Mouse (Mus musculus): ENCODE data around the gene Fgfr3. TPM values are rescaled to one million over a fixed set of nuclear protein-coding genes. Genes with fewer than 3 reads are reported as not detected.

Gene Fgfr3
- total and polyA plus RNA-seq, 2 experiments from 2014 or later = 24.5 to 81.6 TPM

GRCm38 (mm10) chr5:33681611-33682388 lies 39.7 kb upstream of the Fgfr3 start:
- 78% methylated on average over 15 of the region's 15 CpGs for WGBS
- ATAC-seq (ENCODE audit: low FRiP score) (no peak), DNase-seq (ENCODE audit: low spot score) (no peak)
- no peak overlapping the region for H3K27ac ChIP-seq (ENCODE audit: low read depth, low read length)
- H3K4me3 ChIP-seq (ENCODE audit: low read depth, low read length) = no peak overlapping the region
- no peaks in the 10 kb centered on the region for H3K36me3 ChIP-seq (ENCODE audit: insufficient read depth, low read length)
- no peak overlapping the region for H3K9ac ChIP-seq (replicated peaks; ENCODE audit: low read length, poor library complexity, severe bottlenecking)
- H3K4me1 ChIP-seq (ENCODE audit: insufficient read depth, low read length) = no peaks in the 10 kb centered on the region
- no peaks in the 10 kb centered on the region for H3K9me3 ChIP-seq (ENCODE audit: low read length)
- H3K4me2 ChIP-seq (ENCODE audit: low read depth, low read length, poor library complexity, severe bottlenecking) = no peak overlapping the region
- peaks cover 3% of the 10 kb centered on the region; the same call in 1 of the 2 replicates for H3K27me3 ChIP-seq (ENCODE audit: insufficient read depth, low read length)
- no peak for TF ChIP-seq CTCF (IDR thresholded peaks at IDR 0.05)

GRCm38 (mm10) chr5:33682963-33683362 lies 38.5 kb upstream of the Fgfr3 start:
- Histone ChIP-seq H3K4me1 (ENCODE audit: insufficient read depth, low read length) (no peaks in the 10 kb centered on the region), H3K4me2 (ENCODE audit: low read depth, low read length, poor library complexity, severe bottlenecking) (no peak overlapping the region), H3K9ac (replicated peaks; ENCODE audit: low read length, poor library complexity, severe bottlenecking) (no peak overlapping the region), H3K36me3 (ENCODE audit: insufficient read depth, low read length) (no peaks in the 10 kb centered on the region), H3K27me3 (ENCODE audit: insufficient read depth, low read length) (peaks cover 3% of the 10 kb centered on the region; the same call in 1 of the 2 replicates), H3K27ac (ENCODE audit: low read depth, low read length) (no peak overlapping the region), H3K4me3 (ENCODE audit: low read depth, low read length) (no peak overlapping the region), H3K9me3 (ENCODE audit: low read length) (no peaks in the 10 kb centered on the region)
- TF ChIP-seq CTCF (IDR thresholded peaks at IDR 0.05) = no peak
- ATAC-seq (ENCODE audit: low FRiP score) = no peak
- 72% methylated on average over 4 of the region's 4 CpGs for WGBS
- no peak for DNase-seq (ENCODE audit: low spot score)

GRCm38 (mm10) chr5:33683897-33684652 lies 37.4 kb upstream of the Fgfr3 start:
- 45% methylated on average over 7 of the region's 7 CpGs for WGBS

GRCm38 (mm10) chr5:33684932-33685331 lies 36.5 kb upstream of the Fgfr3 start:
- no peak for TF ChIP-seq CTCF (IDR thresholded peaks at IDR 0.05)
- Histone ChIP-seq H3K27ac (ENCODE audit: low read depth, low read length) (no peak overlapping the region), H3K4me1 (ENCODE audit: insufficient read depth, low read length) (no peaks in the 10 kb centered on the region; the same call in 1 of the 2 replicates), H3K9ac (replicated peaks; ENCODE audit: low read length, poor library complexity, severe bottlenecking) (no peak overlapping the region), H3K9me3 (ENCODE audit: low read length) (no peaks in the 10 kb centered on the region), H3K36me3 (ENCODE audit: insufficient read depth, low read length) (no peaks in the 10 kb centered on the region), H3K27me3 (ENCODE audit: insufficient read depth, low read length) (peaks cover 3% of the 10 kb centered on the region), H3K4me3 (ENCODE audit: low read depth, low read length) (no peak overlapping the region), H3K4me2 (ENCODE audit: low read depth, low read length, poor library complexity, severe bottlenecking) (no peak overlapping the region)
- DNase-seq (ENCODE audit: low spot score) (no peak), ATAC-seq (ENCODE audit: low FRiP score) (no peak)
- WGBS = 90% methylated on average over 4 of the region's 4 CpGs

More at GRCm38 (mm10) chr5:33683897-33684652, 37.4 kb upstream of the Fgfr3 start:
- Histone ChIP-seq H3K4me3 (ENCODE audit: low read depth, low read length) (no peak overlapping the region), H3K4me2 (ENCODE audit: low read depth, low read length, poor library complexity, severe bottlenecking) (no peak overlapping the region), H3K36me3 (ENCODE audit: insufficient read depth, low read length) (no peaks in the 10 kb centered on the region), H3K4me1 (ENCODE audit: insufficient read depth, low read length) (no peaks in the 10 kb centered on the region), H3K27me3 (ENCODE audit: insufficient read depth, low read length) (peaks cover 3% of the 10 kb centered on the region), H3K9me3 (ENCODE audit: low read length) (no peaks in the 10 kb centered on the region), H3K27ac (ENCODE audit: low read depth, low read length) (no peak overlapping the region), H3K9ac (replicated peaks; ENCODE audit: low read length, poor library complexity, severe bottlenecking) (no peak overlapping the region)
- TF ChIP-seq CTCF (IDR thresholded peaks at IDR 0.05) = peak; percentile 73
- ATAC-seq (ENCODE audit: low FRiP score) (peak; percentile 56; the same call in 1 of the 2 replicates), DNase-seq (ENCODE audit: low spot score) (peak; percentile 80)

GRCm38 (mm10) chr5:33687142-33687541 lies 34.3 kb upstream of the Fgfr3 start:
- no peak for ATAC-seq (ENCODE audit: low FRiP score)
- 77% methylated on average over 4 of the region's 4 CpGs for WGBS
- no peak for TF ChIP-seq CTCF (IDR thresholded peaks at IDR 0.05)

More at GRCm38 (mm10) chr5:33687142-33687541, 34.3 kb upstream of the Fgfr3 start:
- H3K9ac ChIP-seq (replicated peaks; ENCODE audit: low read length, poor library complexity, severe bottlenecking) = no peak overlapping the region
- H3K9me3 ChIP-seq (ENCODE audit: low read length) = no peaks in the 10 kb centered on the region
- no peaks in the 10 kb centered on the region for H3K36me3 ChIP-seq (ENCODE audit: insufficient read depth, low read length)
- DNase-seq (ENCODE audit: low spot score) = no peak
- no peak overlapping the region for H3K4me3 ChIP-seq (ENCODE audit: low read depth, low read length)
- no peaks in the 10 kb centered on the region; the same call in 1 of the 2 replicates for H3K4me1 ChIP-seq (ENCODE audit: insufficient read depth, low read length)
- H3K27ac ChIP-seq (ENCODE audit: low read depth, low read length) = no peak overlapping the region
- H3K27me3 ChIP-seq (ENCODE audit: insufficient read depth, low read length) = peaks cover 3% of the 10 kb centered on the region
- H3K4me2 ChIP-seq (ENCODE audit: low read depth, low read length, poor library complexity, severe bottlenecking) = no peak overlapping the region

All from midbrain, postnatal 0 days (tissue).